Comparison of ENCODE assay signal across 23 mouse cellular contexts in genomic region chr10:59991262-59991880, GRCm38 (mm10). TPM values are rescaled to one million over a fixed set of nuclear protein-coding genes. Genes with fewer than 3 reads are reported as not detected.
DNase-seq lines count a peak whose midpoint lies in the region; ATAC-seq and TF ChIP-seq lines count a peak whose summit lies in the region.
"Had no signal": no experiment of that assay in that cellular context is flagged by ENCODE, and none has a peak within 500 bp of the region (broad histone marks: within the 10 kb centered on the region; RNA-seq: fewer than 3 reads in every experiment).

No protein-coding gene starts in this region.

- no peaks in the 10 kb centered on the region for H3K9me3 ChIP-seq in heart, embryonic 12.5 days (replicated peaks)
- H3K9me3 ChIP-seq: embryonic facial prominence, embryonic 12.5 days; forebrain, embryonic 12.5 days; hindbrain, embryonic 13.5 days; limb, embryonic 12.5 days; midbrain, embryonic 12.5 days had no signal

- H3K4me3 ChIP-seq in heart, embryonic 12.5 days = no peak overlapping the region
- H3K4me3 ChIP-seq in liver, adult 2 months (ENCODE audit: insufficient read depth, low read depth, low read length) = no peak overlapping the region
- no peak overlapping the region for H3K4me3 ChIP-seq in left cerebral cortex, adult 2 months
- H3K4me3 ChIP-seq: embryonic facial prominence, embryonic 12.5 days; erythroblast, embryonic 14.5 days; forebrain, embryonic 12.5 days; hindbrain, embryonic 13.5 days; limb, embryonic 12.5 days; midbrain, embryonic 12.5 days had no signal

- ATAC-seq in heart, embryonic 12.5 days (ENCODE audit: insufficient number of reproducible peaks, low FRiP score) = no peak

- no peak overlapping the region for H3K9ac ChIP-seq in heart, embryonic 12.5 days
- peak overlapping the region; percentile 5; the same call in 1 of the 2 replicates for H3K9ac ChIP-seq in liver, adult 2 months (ENCODE audit: low read depth, low read length)
- H3K9ac ChIP-seq: embryonic facial prominence, embryonic 12.5 days; forebrain, embryonic 12.5 days; hindbrain, embryonic 13.5 days; limb, embryonic 12.5 days; liver, embryonic 14.5 days; lung, embryonic 14.5 days; midbrain, embryonic 12.5 days had no signal

- no peak for TF ChIP-seq POLR2A in liver, adult 2 months (IDR thresholded peaks at IDR 0.05; ENCODE audit: extremely low read depth, insufficient read depth, low read length)

- H3K4me2 ChIP-seq in heart, embryonic 12.5 days = no peak overlapping the region
- H3K4me2 ChIP-seq: embryonic facial prominence, embryonic 12.5 days; forebrain, embryonic 12.5 days; hindbrain, embryonic 13.5 days; limb, embryonic 12.5 days; lung, embryonic 14.5 days; midbrain, embryonic 12.5 days had no signal

- peaks cover 19% of the 10 kb centered on the region for H3K4me1 ChIP-seq in heart, embryonic 12.5 days (replicated peaks)
- peaks cover 12% of the 10 kb centered on the region for H3K4me1 ChIP-seq in liver, adult 2 months (ENCODE audit: control insufficient read depth, insufficient read depth, low read length)
- H3K4me1 ChIP-seq: embryonic facial prominence, embryonic 12.5 days; forebrain, embryonic 12.5 days; midbrain, embryonic 12.5 days had no signal

- H3K36me3 ChIP-seq in heart, embryonic 12.5 days = peaks cover 72% of the 10 kb centered on the region
- H3K36me3 ChIP-seq in liver, adult 2 months (ENCODE audit: control insufficient read depth, insufficient read depth, low read length) = peaks cover 47% of the 10 kb centered on the region

- peak; percentile 75 for DNase-seq in adrenal gland, adult 8-10 months
- DNase-seq in adrenal gland, postnatal 4 days (ENCODE audit: low spot score in 2 of 2) = no peak
- DNase-seq in heart, adult 8-10 months (ENCODE audit: low spot score) = peak; percentile 60
- DNase-seq in liver, adult 2 months (ENCODE audit: extremely low read depth, low read depth, low spot score) = peak; percentile 88
- no peak for DNase-seq in liver
- peak; percentile 56 for DNase-seq in heart, postnatal 4 days
- DNase-seq in left cerebral cortex, adult 2 months (ENCODE audit: extremely low spot score in 1 of 2, low spot score in 2 of 2) = no peak
- DNase-seq: cerebellum, adult 11-12 months; cerebellum, postnatal 10 days; kidney, adult 9 months; kidney, postnatal 14 days; lung, embryonic 14.5 days; thymus, adult 2 months; thymus, postnatal 4 days had no signal

- no peak overlapping the region for H3K27ac ChIP-seq in heart, embryonic 12.5 days (ENCODE audit: poor library complexity, severe bottlenecking)
- peak overlapping the region; percentile 65 for H3K27ac ChIP-seq in liver, adult 2 months (replicated peaks; ENCODE audit: insufficient read depth, low read depth, low read length)
- no peak overlapping the region for H3K27ac ChIP-seq in left cerebral cortex, adult 2 months
- H3K27ac ChIP-seq: embryonic facial prominence, embryonic 12.5 days; forebrain, embryonic 12.5 days; hindbrain, embryonic 13.5 days; limb, embryonic 12.5 days; liver, embryonic 14.5 days; midbrain, embryonic 12.5 days; stomach, postnatal 0 days had no signal

- intact Hi-C loops in left cerebral cortex, adult 2 months (cut with DNase I) = no loop called here

- TF ChIP-seq CTCF in liver, adult 2 months (IDR thresholded peaks at IDR 0.05; ENCODE audit: low read depth, low read length) = no peak; the same call in 1 of the 2 replicates
- TF ChIP-seq CTCF in left cerebral cortex, adult 2 months (IDR thresholded peaks at IDR 0.05) = no peak

- H3K79me2 ChIP-seq in liver, adult 2 months (ENCODE audit: control insufficient read depth, insufficient read depth, low read length) = no peaks in the 10 kb centered on the region; the same call in 1 of the 2 replicates

- no peaks in the 10 kb centered on the region for H3K27me3 ChIP-seq in heart, embryonic 12.5 days (replicated peaks)
- H3K27me3 ChIP-seq in liver, adult 2 months (ENCODE audit: control insufficient read depth, insufficient read depth, low read length) = no peaks in the 10 kb centered on the region
- H3K27me3 ChIP-seq: embryonic facial prominence, embryonic 12.5 days; forebrain, embryonic 12.5 days; hindbrain, embryonic 13.5 days; limb, embryonic 12.5 days; midbrain, embryonic 12.5 days had no signal

- WGBS in heart, embryonic 12.5 days = 57% methylated on average over 9 of the region's 9 CpGs
- WGBS in liver, adult 2 months = 35% methylated on average over 9 of the region's 9 CpGs

RNA-seq across cellular contexts. Expression of gene Ascc1, which starts 11.2 kb away (rescaled TPM):
- 10 to 100 TPM; 32.6 to 37.8 (median 35.5) TPM for total RNA-seq in adrenal gland, adult 8-10 months (2022)
- total RNA-seq in adrenal gland, postnatal 4 days (2021) = 10 to 100 TPM; 35.7 to 38.0 TPM
- total RNA-seq in heart, adult 8-10 months (2022) = 10 to 100 TPM; 22.3 to 26.7 (median 24.4) TPM
- 33.2 and 33.8 TPM in 2 replicates for polyA plus RNA-seq in heart, embryonic 12.5 days (2016; fragmentation: Nextera tagmentation; extraction: Ambion mirVana)
- 8.5 and 10.8 TPM in 2 replicates for total RNA-seq in liver, adult 2 months (2014; rRNA removed)
- polyA plus RNA-seq in liver, adult 2 months (2012; rRNA removed) = 12.9 and 15.6 TPM in 2 replicates
- total RNA-seq in heart, postnatal 4 days (2021) = 10 to 100 TPM; 20.2 to 22.0 TPM
- total RNA-seq in left cerebral cortex, adult 2 months (2021) = 10 to 100 TPM; 13.2 to 15.1 TPM

RNA-seq across cellular contexts. Expression of gene Anapc16, which starts 11.6 kb away (rescaled TPM):
- 10 to 100 TPM; 73.6 to 95.8 (median 81.1) TPM for total RNA-seq in adrenal gland, adult 8-10 months (2022)
- total RNA-seq in adrenal gland, postnatal 4 days (2021) = 10 to 100 TPM; 82.2 to 88.4 TPM
- total RNA-seq in heart, adult 8-10 months (2022) = 10 to 100 TPM; 59.0 to 88.1 (median 74.3) TPM
- 79.4 and 84.7 TPM in 2 replicates for polyA plus RNA-seq in heart, embryonic 12.5 days (2016; fragmentation: Nextera tagmentation; extraction: Ambion mirVana)
- 22.8 and 28.1 TPM in 2 replicates for total RNA-seq in liver, adult 2 months (2014; rRNA removed)
- polyA plus RNA-seq in liver, adult 2 months (2012; rRNA removed) = 48.9 and 50.4 TPM in 2 replicates
- 10 to 100 TPM; 70.5 to 73.5 TPM for total RNA-seq in heart, postnatal 4 days (2021)
- total RNA-seq in left cerebral cortex, adult 2 months (2021) = 10 to 100 TPM; 61.5 to 68.6 TPM

RNA-seq across cellular contexts. Expression of gene Ddit4, which starts 39.7 kb away (rescaled TPM):
- 10 to 100 TPM; 27.9 to 91.5 (median 34.7) TPM for total RNA-seq in adrenal gland, adult 8-10 months (2022)
- total RNA-seq in adrenal gland, postnatal 4 days (2021) = 10 to 100 TPM; 59.7 to 80.6 TPM
- total RNA-seq in heart, adult 8-10 months (2022) = 10 to 100 TPM; 22.1 to 74.4 (median 55.6) TPM
- polyA plus RNA-seq in heart, embryonic 12.5 days (2016; fragmentation: Nextera tagmentation; extraction: Ambion mirVana) = 23.9 and 25.7 TPM in 2 replicates
- total RNA-seq in liver, adult 2 months (2014; rRNA removed) = 5.2 and 8.8 TPM in 2 replicates
- 13.6 and 16.4 TPM in 2 replicates for polyA plus RNA-seq in liver, adult 2 months (2012; rRNA removed)
- 10 to 100 TPM; 31.4 to 36.9 TPM for total RNA-seq in heart, postnatal 4 days (2021)
- total RNA-seq in left cerebral cortex, adult 2 months (2021) = 10 to 100 TPM; 46.9 to 71.1 TPM

Comparison
In these comparisons a context has a peak if more than half of its experiments do, and no peak if none do; other contexts are left out.
1. DNase-seq: peak in adrenal gland, adult 8-10 months (single experiment), heart, adult 8-10 months (single experiment), liver, adult 2 months (single experiment) and heart, postnatal 4 days (single experiment); none in adrenal gland, postnatal 4 days (0 of 2), liver (single experiment) and left cerebral cortex, adult 2 months (0 of 2).